Mouse (Mus musculus) T-helper 17 cell (primary cell): ENCODE data around the gene Car6.

Source experiments
- in situ Hi-C, 2 experiments: fragments of 300-600 bp; cut with MboI, MseI; formaldehyde crosslinking; loops; 1 replicate in 1 of 2; 2 replicates in 1 of 2; pipeline ENCODE4 v1.15.1; 2025; ENCODE audit warnings: high pct_unique_total_duplicates in 2 of 2

Gene Car6

DNA sequence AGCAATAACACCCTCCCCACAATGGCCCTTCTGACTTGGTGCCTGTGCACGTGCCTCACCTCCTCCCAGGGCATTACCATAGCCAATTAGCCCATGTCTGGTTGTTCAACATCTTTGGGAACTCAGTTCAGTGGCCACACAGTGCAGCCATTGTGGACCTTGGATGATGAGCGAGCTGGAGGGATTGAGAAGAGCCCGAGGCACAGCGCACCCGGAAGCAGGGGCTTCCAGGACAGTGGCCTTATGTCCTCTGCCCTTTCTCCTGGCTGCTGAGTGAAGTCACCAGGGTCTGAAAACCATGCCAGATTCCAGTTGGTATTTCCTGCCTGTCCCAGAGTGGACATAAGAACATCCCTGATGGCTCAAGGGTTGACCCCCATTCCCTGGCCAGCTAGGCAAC is at the start of gene Car6:
Gene Car6 (minus strand): TSS at position 101 of the 400 bp plus-strand sequence.
- in situ Hi-C loops, result no loop called here

DNA sequence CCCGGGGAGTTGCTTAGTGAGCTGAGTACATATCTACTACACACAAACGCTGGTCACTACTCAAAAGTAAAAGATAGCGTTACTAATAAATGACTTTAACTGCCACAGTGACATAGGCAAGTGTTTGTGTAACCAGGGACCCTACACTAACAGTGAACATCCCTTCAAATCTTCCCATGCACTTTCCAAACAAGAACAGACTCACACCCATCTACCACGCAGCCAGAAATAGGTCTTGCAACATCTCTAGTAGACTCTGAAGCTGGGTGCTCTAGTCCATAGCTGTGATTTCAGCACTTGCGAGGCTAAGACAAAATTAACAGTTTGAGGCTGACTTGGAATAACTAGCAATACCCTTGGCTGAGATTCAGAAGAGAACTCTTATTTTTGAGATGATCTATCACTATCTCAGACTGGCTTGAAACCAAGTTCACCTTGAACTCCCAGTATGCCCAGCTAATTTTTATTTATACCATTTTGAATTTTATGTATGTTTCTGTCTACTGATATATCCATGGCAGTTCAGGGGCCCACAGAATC is 48.7 kb upstream of the Car6 start:
- in situ Hi-C loops, result loop anchor here in 1 of 2 experiments (25.0 kb wide), 1 partner anchor 1738 kb away; the partner anchor contains the start of genes Phf13 and Thap3

DNA sequence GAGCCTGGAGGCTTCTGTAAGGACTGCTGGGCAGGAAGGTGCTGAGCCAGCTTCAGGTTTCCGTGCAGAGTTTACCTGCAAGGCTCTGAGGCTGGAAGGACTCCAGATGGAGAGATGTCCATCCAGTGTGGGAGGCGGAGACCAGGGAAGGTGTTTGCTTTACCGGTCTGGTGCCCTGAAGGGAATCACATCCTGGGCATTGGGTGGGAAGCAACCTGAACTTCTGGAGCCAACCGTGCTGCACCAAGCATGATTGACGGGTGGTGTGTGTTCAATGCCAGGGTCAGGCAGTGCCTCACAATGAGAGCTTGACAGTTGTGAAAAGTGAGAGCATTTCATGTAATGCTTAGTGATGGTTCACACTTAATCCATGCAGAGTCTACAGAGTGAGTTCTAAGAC is 47.8 kb upstream of the Car6 start:
- in situ Hi-C loops, result loop anchor here in 1 of 2 experiments (25.0 kb wide), 1 partner anchor 1738 kb away; the partner anchor contains the start of genes Phf13 and Thap3

DNA sequence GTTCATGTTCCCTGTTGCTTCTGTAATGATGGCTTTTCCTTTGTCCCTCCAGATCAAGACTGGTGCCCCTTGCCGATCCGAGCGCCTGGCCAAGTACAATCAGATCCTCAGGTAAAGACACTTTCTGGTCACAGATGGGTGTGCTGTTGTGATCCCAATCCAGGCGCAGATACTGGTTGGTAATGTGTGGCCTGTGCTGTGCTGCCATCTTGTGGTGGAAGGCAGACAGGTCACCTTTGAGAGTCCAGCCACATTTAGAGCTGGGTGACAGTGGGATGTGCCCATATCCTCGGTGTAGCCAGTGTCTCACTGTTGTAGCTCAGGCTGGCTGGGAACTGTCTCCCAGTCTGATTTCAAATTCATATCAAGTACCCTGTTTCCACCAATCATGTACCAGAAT is 46.9 kb upstream of the Car6 start:
- in situ Hi-C loops, result loop anchor here in 1 of 2 experiments (25.0 kb wide), 1 partner anchor 1739 kb away; the partner anchor contains the start of genes Phf13 and Thap3

DNA sequence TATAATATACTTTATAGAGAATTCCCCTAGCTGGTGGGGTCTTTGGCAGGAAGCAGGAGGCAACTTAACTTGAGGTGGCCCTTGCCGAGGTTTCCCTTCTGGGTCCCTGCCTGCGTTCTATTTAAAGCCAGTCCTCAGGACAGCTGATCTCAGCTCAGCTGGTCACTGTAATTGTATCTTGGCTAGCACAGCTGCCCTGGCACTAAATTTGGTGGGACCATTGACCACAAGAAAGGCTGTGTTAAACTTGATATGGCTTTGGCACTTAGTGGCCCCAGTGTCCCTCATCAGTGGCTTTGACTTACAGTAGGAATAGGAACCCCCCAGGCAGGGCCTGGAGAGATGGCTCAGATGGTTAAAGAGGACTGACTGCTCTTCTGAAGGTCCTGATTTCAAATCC is 44.7 kb upstream of the Car6 start:
- in situ Hi-C loops, result loop anchor here in 1 of 2 experiments (25.0 kb wide), 1 partner anchor 1741 kb away; the partner anchor contains the start of genes Phf13 and Thap3

DNA sequence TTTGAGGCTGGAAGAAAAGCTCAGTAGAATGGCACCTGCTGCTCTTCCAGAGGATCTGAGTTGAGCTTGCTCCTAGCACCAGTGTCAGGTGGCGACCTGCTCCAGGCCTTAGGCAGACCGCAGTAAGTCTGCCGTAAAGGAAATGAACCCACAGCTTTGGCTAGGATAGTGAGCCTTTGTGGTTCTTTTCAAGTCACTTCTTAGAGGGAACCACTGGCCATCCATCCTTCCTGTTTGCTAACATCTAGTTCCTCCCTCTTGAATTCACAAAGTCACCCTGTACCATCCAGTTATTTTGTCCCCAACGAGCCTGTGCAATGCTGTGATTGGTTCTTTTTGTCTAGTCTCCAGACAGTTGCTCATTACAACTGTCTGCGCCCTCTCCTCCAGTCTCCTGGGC is 41.6 kb upstream of the Car6 start:
- in situ Hi-C loops, result loop anchor here in 1 of 2 experiments (25.0 kb wide), 1 partner anchor 1745 kb away; the partner anchor contains the start of genes Phf13 and Thap3

DNA sequence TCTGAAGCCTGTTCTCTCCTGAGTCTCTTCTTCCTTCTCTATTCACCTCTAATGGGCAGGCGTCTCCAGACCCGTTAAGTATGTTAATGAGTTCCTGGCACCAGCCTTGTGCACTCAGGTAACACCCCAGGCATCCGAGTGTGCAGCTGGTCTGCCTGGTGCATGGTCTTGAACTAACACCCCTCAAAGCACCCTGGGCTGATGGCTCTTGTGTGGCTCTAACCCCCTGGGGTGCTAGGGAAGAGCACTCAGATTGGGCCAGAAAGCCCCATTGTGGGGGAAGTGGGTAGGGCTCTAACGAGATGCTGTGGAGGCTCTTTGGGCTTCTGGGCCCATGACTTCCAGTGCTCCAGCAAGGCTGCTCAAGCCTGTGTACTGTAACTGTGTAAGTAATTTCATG is 40.6 kb upstream of the Car6 start:
- in situ Hi-C loops, result loop anchor here in 1 of 2 experiments (25.0 kb wide), 1 partner anchor 1746 kb away; the partner anchor contains the start of genes Phf13 and Thap3

DNA sequence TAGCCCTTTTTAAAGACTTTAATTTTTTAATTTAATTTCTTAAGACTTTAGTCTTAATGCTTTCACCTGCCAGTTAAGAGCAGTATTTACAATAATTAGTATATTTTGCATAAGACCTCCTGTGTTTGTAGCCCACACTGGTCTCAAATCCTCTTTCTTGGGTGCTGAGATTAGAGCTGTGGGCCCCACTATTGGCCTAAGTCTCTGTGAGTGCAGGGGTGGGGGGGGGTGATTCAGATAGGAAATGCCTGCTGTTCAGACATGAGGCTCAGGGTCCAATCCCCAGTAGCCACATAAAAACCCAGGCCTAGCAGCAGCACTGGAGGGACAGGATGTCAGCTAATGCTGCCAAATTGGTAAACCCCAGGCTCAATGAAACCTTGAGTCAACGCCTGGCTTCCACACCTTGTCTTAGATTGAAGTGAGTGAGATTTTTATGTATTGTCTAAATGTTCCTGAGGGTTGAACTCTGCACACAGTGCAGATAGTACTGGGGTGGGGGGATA is 39.3 kb upstream of the Car6 start:
- in situ Hi-C loops, result loop anchor here in 1 of 2 experiments (25.0 kb wide), 1 partner anchor 1747 kb away; the partner anchor contains the start of genes Phf13 and Thap3

DNA sequence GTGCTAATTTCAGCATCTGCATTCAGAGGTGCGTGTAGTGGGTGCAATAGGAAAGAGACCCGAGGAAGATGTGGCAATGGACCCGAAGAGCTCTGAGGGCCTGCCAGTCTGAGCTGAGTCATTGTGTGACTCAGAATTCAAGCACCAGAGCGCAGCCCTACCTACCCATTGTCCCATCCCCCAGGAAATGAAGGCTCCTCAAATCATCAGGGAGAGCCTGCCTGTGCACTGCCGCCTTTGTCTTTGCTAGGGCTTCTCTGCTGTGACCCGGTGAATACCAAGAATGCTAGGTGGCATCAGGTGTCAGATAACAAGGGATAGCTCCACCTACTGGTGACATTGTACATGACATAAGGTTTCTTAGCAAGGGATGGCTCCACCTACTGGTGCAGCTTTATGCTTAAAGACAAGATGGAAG is 38.8 kb upstream of the Car6 start:
- in situ Hi-C loops, result loop anchor here in 1 of 2 experiments (10.0 to 25.0 kb wide), 2 partner anchors 675 to 1747 kb away; partner anchors contain the start of genes Park7, Phf13, Thap3 and Tnfrsf9

DNA sequence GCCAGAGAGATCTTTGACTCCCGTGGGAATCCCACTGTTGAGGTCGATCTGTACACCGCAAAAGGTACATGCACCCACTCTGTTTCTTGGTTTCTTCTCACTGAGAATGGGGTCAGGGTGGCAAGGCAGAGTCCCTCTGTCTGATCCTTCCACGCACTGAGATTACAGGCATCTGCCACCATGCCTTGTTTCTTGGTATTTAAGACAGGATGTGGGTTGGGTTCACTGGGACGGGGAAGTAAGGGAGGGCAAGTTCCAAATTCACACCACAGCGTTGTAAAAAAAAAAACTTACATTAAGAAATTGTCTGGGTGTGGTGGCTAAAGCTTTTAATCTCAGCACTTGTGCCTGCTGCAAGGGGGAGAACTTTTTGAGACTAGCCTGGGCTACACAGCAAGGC is 38.4 kb upstream of the Car6 start:
- in situ Hi-C loops, result loop anchor here in 1 of 2 experiments (10.0 to 25.0 kb wide), 2 partner anchors 675 to 1748 kb away; partner anchors contain the start of genes Park7, Phf13, Thap3 and Tnfrsf9

DNA sequence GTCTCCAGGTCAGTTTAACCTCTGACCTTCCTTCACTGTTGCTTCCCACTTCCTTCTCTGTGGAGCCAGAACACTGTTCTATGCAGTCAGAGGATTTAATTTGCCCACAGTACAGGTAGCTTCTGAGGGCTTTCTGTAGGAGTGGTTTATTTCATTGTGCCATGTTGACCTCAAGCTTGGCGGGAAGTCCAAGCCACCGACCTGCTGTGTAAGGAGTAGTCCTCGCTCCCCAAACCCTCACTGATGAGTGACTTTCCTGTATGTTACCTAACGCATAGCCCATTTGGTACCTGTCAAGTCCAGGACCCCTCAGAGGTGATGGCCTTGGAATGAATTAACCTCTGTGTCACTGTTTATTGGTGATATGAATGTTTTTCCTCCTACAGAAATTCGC is 38.0 kb upstream of the Car6 start:
- in situ Hi-C loops, result loop anchor here in 1 of 2 experiments (10.0 to 25.0 kb wide), 2 partner anchors 676 to 1748 kb away; partner anchors contain the start of genes Park7, Phf13, Thap3 and Tnfrsf9

DNA sequence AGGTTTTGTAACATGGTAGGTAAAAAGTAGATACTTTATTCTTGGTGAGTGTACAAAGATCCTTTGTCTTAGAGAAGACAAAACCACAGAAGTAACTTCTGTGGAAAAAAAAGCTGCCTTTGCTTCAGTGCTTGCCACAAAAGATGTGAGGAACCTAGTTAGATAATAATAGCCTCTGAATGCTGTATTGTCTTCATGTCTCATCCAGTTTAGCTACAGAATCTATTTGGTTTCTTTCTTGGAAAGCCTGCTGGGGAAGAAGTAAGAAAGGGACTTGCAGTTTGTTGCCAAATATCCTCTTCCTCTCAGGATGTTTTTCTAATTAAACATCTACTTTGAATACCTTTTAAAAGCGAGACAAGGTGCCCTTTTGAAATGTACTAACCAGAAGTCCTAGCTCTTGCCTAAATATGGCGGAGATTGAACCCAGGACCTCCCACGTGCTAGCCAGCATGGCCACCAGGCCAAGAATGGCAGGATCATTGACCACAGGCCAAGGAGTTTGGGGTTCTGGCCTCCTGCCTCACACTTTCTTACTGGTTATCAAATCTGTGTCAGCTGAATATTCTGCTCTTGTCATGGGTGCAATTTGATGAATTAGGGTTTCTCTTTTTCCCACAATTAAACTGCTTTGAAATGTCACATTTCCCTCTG is 37.4 kb upstream of the Car6 start:
- in situ Hi-C loops, result loop anchor here in 1 of 2 experiments (10.0 to 25.0 kb wide), 2 partner anchors 676 to 1749 kb away; partner anchors contain the start of genes Park7, Phf13, Thap3 and Tnfrsf9

DNA sequence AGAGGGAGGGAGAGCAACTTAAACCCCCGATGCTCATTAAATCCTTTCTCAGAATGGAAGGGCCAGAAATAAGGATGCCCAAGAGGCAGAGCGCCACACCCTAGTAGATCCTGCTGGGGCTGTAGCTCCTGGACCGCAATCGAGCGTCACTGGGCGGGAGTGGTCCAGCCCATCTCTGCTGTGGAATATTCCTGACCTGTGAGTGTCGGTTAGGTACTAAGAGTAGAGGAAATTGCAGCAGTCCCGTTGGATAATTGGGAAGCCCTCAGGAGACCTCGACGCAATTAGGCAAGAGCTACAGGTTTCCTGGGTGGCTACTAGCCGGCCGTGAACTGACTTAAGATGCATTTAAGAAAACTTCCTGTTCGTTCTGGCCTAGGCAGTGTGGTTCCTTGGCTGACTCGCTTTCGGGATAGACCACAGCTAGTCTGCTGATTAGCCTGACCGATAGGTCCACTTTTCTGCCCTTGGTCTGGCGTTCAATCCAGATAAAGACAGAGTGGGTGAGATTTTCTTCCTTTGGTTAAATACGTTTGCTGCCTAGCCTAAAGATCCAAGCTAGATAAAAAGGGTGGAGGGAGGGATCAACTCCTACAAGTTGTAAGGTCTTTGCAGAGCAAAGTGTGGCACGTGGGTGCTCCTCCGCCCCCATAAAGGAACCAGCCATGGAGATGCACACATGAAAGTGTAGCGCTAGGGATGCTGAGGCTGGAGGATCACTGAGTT is 36.7 kb upstream of the Car6 start:
- in situ Hi-C loops, result loop anchor here in 1 of 2 experiments (10.0 to 25.0 kb wide), 2 partner anchors 677 to 1750 kb away; partner anchors contain the start of genes Park7, Phf13, Thap3 and Tnfrsf9

DNA sequence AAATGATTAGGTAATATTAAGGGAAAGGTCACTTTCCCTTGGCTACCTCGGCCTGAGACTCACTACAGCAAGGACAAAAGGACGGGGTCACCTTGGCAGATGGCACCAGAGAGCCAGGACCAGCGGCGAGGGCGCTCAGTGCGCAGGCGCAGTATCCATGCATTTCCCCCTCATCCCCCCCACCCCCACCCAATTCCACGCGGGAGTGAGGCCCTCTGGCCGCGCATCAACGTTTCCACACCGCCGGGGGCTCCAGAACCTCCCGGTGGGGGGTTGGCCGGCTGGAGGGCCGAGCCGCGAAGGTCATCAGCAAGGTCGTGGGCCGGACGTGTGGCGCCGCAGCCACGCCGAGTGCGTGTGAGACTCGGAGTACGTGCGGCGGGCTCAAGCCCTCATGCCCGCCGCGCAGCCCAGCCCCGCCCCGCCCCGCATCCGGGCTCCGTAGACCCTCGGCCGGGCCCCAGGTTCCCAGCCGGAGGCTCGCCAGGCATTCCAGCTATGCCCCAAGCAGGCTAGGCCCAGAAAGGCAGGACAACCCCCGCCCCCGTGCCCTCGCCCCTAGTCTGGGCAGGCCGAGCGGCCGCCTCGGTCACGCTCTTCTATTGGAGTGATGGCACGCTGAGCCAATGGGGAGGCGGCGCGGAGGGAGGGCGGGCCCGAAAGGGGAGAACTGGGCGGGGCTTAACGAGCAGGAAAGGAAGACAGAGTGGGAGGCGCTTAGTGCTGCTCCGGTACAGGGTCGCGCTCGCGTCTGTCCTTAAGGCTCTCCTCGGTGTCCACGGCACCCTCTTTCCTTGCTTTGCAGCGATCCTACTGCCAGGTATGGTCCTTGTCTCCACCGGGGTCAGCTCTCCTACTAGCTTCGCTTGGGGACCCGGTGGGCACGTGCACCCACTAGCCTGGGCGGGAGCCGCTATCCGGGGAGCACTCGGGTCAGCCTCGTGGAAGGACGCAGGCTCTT is 35.7 kb upstream of the Car6 start, which contains the start of gene Eno1:
Gene Eno1 (plus strand): TSS at position 201 of the 961 bp plus-strand sequence.
- in situ Hi-C loops, result loop anchor here in 1 of 2 experiments (10.0 to 25.0 kb wide), 2 partner anchors 678 to 1750 kb away; partner anchors contain the start of genes Park7, Phf13, Thap3 and Tnfrsf9

DNA sequence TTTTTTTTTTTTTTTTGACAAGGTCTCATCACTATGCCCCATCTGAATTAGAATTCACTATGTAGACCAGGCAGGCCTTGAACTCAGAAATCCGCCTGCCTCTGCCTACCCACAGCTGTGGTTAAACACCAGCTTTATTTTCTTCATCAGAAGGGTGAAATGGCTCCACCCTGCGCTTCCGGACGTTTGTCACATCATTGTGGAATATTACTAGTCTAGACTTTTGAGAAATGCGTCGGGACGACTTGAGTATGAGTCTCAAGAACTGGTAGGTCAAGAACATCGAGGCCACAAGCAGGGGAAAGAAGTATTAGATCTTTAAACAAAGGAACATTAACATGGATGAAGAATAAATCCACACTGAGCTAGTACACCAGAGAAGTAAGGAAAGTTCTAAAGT is 34.9 kb upstream of the Car6 start:
- in situ Hi-C loops, result loop anchor here in 1 of 2 experiments (10.0 to 25.0 kb wide), 2 partner anchors 679 to 1751 kb away; partner anchors contain the start of genes Park7, Phf13, Thap3 and Tnfrsf9

DNA sequence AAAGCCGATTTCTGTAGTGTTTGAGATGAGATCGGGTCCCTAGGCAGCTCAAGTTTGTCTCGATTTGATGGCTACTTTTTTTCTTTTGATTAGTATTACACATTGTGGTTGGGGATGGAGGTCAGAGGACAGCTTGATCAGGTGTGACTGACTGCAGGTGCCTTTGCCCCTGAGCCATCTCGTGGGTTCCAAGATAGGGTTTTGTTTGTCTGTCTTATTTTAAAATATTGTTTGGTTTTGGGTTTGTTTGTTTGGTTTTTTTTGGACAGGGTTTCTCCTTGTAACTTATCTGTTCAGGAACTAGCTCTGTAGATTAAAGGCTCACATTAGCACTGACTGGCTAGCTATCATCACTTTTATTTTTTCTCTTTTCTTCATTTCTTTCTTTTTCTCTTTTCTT is 34.5 kb upstream of the Car6 start:
- in situ Hi-C loops, result loop anchor here in 1 of 2 experiments (10.0 to 25.0 kb wide), 2 partner anchors 679 to 1752 kb away; partner anchors contain the start of genes Park7, Phf13, Thap3 and Tnfrsf9

DNA sequence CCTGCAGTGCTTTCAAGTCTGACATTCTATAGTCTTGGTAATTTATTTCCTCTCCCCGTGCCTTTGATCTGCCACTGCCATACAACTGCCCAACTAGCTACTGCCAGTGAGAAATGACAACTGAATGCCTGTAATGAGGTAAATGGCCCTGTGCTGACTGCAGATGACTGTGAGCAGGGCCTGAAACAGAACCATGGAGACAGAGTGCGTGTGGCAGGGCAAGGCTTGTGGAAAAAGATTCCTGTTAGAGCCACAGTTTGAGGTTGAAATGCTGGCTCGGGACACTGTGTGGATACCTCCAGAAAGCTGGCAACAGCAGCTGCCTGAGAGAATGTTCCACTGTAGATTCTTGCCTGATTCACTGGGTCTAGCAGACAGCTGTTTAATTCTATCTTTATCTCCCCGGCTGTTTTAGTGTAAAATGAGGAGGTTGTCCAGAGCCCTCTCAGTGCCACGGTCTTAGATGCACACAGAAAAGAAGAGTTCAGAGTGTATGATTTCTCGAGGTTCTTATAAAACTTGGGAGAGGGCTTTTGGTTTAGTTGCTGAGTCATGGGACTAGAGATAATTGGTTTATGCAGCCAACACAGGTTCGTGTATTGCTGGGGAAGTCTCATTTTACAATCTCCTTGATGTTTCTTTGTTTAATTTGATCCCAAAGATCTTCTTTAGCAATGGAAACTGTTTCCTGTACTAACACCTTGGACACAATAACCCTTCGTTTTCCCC is 33.6 kb upstream of the Car6 start:
- in situ Hi-C loops, result loop anchor here in 1 of 2 experiments (10.0 to 25.0 kb wide), 2 partner anchors 680 to 1753 kb away; partner anchors contain the start of genes Park7, Phf13, Thap3 and Tnfrsf9

DNA sequence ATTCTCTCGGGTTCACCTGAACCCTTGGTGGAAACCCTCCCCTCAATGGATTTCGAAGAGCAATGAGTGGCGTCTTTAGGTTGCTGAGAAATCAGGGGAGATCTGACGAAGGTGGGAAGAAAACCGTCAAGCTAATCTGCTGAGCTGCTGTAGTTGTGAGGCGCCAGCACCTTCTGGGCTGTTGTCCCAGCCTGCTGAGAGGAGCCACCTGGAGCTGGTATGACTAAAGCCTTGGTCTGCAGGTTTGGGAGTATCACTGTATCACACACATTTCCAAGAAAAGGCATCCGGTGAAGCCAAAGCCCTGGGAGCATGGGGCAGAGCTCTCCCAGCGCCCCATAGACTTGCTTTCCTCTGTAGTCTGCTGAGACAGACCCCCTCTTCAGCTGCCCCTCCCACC is 30.7 kb upstream of the Car6 start:
- in situ Hi-C loops, result loop anchor here in 1 of 2 experiments (10.0 to 25.0 kb wide), 2 partner anchors 683 to 1755 kb away; partner anchors contain the start of genes Park7, Phf13, Thap3 and Tnfrsf9
